In genomic region chr1:92005617-92005940, GRCm38 (mm10) we compare ENCODE assay signal across 7 mouse cellular contexts.
"Had no signal": no experiment of that assay in that cellular context is flagged by ENCODE, and none has a peak within 500 bp of the region (broad histone marks: within the 10 kb centered on the region; RNA-seq: fewer than 3 reads in every experiment).

No protein-coding gene starts in this region.

- DNase-seq: right cerebral cortex, postnatal 14 days; thymus, postnatal 4 days had no signal

- H3K4me1 ChIP-seq: midbrain, embryonic 12.5 days; neural tube, embryonic 13.5 days had no signal

- H3K27ac ChIP-seq: liver, embryonic 14.5 days; midbrain, embryonic 12.5 days; neural tube, embryonic 13.5 days; stomach, embryonic 15.5 days had no signal

- H3K9me3 ChIP-seq: midbrain, embryonic 12.5 days; neural tube, embryonic 13.5 days; stomach, embryonic 15.5 days had no signal

- ATAC-seq: midbrain, embryonic 16.5 days had no signal

- H3K27me3 ChIP-seq: midbrain, embryonic 12.5 days; neural tube, embryonic 13.5 days; stomach, embryonic 15.5 days had no signal

- H3K4me2 ChIP-seq: midbrain, embryonic 12.5 days; neural tube, embryonic 13.5 days; stomach, embryonic 15.5 days had no signal

- H3K36me3 ChIP-seq: stomach, embryonic 15.5 days had no signal

- H3K9ac ChIP-seq: liver, embryonic 14.5 days; midbrain, embryonic 12.5 days; neural tube, embryonic 13.5 days; stomach, embryonic 15.5 days had no signal

- H3K4me3 ChIP-seq: midbrain, embryonic 12.5 days; neural tube, embryonic 13.5 days; stomach, embryonic 15.5 days had no signal
